Mouse (Mus musculus): ENCODE results near the gene Cenpc1. TPM values are rescaled to one million over a fixed set of nuclear protein-coding genes. Genes with fewer than 3 reads are reported as not detected.

Cenpc1 gene
- polyA plus RNA-seq, 1 experiment = 3.8 TPM

GRCm38 (mm10) chr5:86029820-86030219, 35.6 kb downstream of the Cenpc1 start:
- Histone ChIP-seq H3K36me3 (ENCODE audit: control insufficient read depth, insufficient read depth) (peaks cover 35% of the 10 kb centered on the region), H3ac (ENCODE audit: control insufficient read depth, insufficient read length) (no peak overlapping the region), H3K79me2 (ENCODE audit: control insufficient read depth, insufficient read depth) (no peaks in the 10 kb centered on the region), H3K4me2 (ENCODE audit: low read depth) (no peak overlapping the region), H3K27me3 (ENCODE audit: control insufficient read depth, insufficient read depth, insufficient read length) (no peaks in the 10 kb centered on the region), H3K4me3 (no peak overlapping the region)
- TF ChIP-seq MYOG (IDR thresholded peaks at IDR 0.05; ENCODE audit: control insufficient read depth in 1 of 3, insufficient read depth in 1 of 3, insufficient read length in 2 of 3, low read depth in 2 of 3) (no peak), POLR2A (IDR thresholded peaks at IDR 0.05; ENCODE audit: insufficient read length, low read depth) (no peak), TCF3 (IDR thresholded peaks at IDR 0.05; ENCODE audit: insufficient read length, low read depth) (no peak), CEBPB (IDR thresholded peaks at IDR 0.05; ENCODE audit: insufficient read depth, poor library complexity, severe bottlenecking) (no peak), MAX (IDR thresholded peaks at IDR 0.05; ENCODE audit: low read depth) (no peak), SRF (IDR thresholded peaks at IDR 0.05; ENCODE audit: control insufficient read depth, insufficient read length, low read depth) (no peak), MYOD1 (IDR thresholded peaks at IDR 0.05; ENCODE audit: control insufficient read depth in 1 of 3, insufficient read length in 2 of 3, low read depth in 2 of 3) (no peak), POLR2AphosphoS2 (IDR thresholded peaks at IDR 0.05; ENCODE audit: insufficient read length, low read depth) (no peak), REST (IDR thresholded peaks at IDR 0.05; ENCODE audit: insufficient read depth, insufficient read length) (no peak)

GRCm38 (mm10) chr5:85996545-85997510, 68.6 kb downstream of the Cenpc1 start:
- no peak for TF ChIP-seq MAX (IDR thresholded peaks at IDR 0.05; ENCODE audit: low read depth)
- no peak for TF ChIP-seq SRF (IDR thresholded peaks at IDR 0.05; ENCODE audit: control insufficient read depth, insufficient read length, low read depth)
- no peak for TF ChIP-seq TCF12 (IDR thresholded peaks at IDR 0.05; ENCODE audit: insufficient read depth, poor library complexity, severe bottlenecking)
- TF ChIP-seq MYOD1 (IDR thresholded peaks at IDR 0.05; ENCODE audit: control insufficient read depth in 1 of 3, insufficient read length in 2 of 3, low read depth in 2 of 3) = no peak
- TF ChIP-seq POLR2A (IDR thresholded peaks at IDR 0.05; ENCODE audit: insufficient read length, low read depth) = no peak
- TF ChIP-seq E2F4 (IDR thresholded peaks at IDR 0.05; ENCODE audit: insufficient read depth) = no peak
- no peak for TF ChIP-seq USF1 (IDR thresholded peaks at IDR 0.05; ENCODE audit: low read depth)
- no peaks in the 10 kb centered on the region for H3K36me3 ChIP-seq (ENCODE audit: control insufficient read depth, insufficient read depth)
- H3K4me3 ChIP-seq = no peak overlapping the region
- no peak overlapping the region for H3K4me2 ChIP-seq (ENCODE audit: low read depth)
- no peaks in the 10 kb centered on the region for H3K27me3 ChIP-seq (ENCODE audit: control insufficient read depth, insufficient read depth, insufficient read length)
- no peaks in the 10 kb centered on the region for H3K79me2 ChIP-seq (ENCODE audit: control insufficient read depth, insufficient read depth)
- H3ac ChIP-seq (ENCODE audit: control insufficient read depth, insufficient read length) = no peak overlapping the region

GRCm38 (mm10) chr5:85994551-85994950, 70.8 kb downstream of the Cenpc1 start:
- no peak for TF ChIP-seq MYOG (IDR thresholded peaks at IDR 0.05; ENCODE audit: control insufficient read depth in 1 of 3, insufficient read depth in 1 of 3, insufficient read length in 2 of 3, low read depth in 2 of 3)
- TF ChIP-seq TCF3 (IDR thresholded peaks at IDR 0.05; ENCODE audit: insufficient read length, low read depth) = no peak
- TF ChIP-seq E2F4 (IDR thresholded peaks at IDR 0.05; ENCODE audit: insufficient read depth) = no peak
- no peak for TF ChIP-seq USF1 (IDR thresholded peaks at IDR 0.05; ENCODE audit: low read depth)
- no peak for TF ChIP-seq CEBPB (IDR thresholded peaks at IDR 0.05; ENCODE audit: insufficient read depth, poor library complexity, severe bottlenecking)
- no peaks in the 10 kb centered on the region for H3K79me2 ChIP-seq (ENCODE audit: control insufficient read depth, insufficient read depth)
- H3K4me2 ChIP-seq (ENCODE audit: low read depth) = no peak overlapping the region
- no peak overlapping the region for H3K4me3 ChIP-seq
- H3K27me3 ChIP-seq (ENCODE audit: control insufficient read depth, insufficient read depth, insufficient read length) = no peaks in the 10 kb centered on the region
- no peak overlapping the region for H3ac ChIP-seq (ENCODE audit: control insufficient read depth, insufficient read length)
- H3K36me3 ChIP-seq (ENCODE audit: control insufficient read depth, insufficient read depth) = no peaks in the 10 kb centered on the region

GRCm38 (mm10) chr5:85992805-85993721, 72.3 kb downstream of the Cenpc1 start:
- Histone ChIP-seq H3K36me3 (ENCODE audit: control insufficient read depth, insufficient read depth) (no peaks in the 10 kb centered on the region), H3ac (ENCODE audit: control insufficient read depth, insufficient read length) (no peak overlapping the region), H3K27me3 (ENCODE audit: control insufficient read depth, insufficient read depth, insufficient read length) (no peaks in the 10 kb centered on the region), H3K79me2 (ENCODE audit: control insufficient read depth, insufficient read depth) (no peaks in the 10 kb centered on the region), H3K4me3 (no peak overlapping the region), H3K4me2 (ENCODE audit: low read depth) (no peak overlapping the region)
- no peak for TF ChIP-seq CEBPB (IDR thresholded peaks at IDR 0.05; ENCODE audit: insufficient read depth, poor library complexity, severe bottlenecking)
- no peak for TF ChIP-seq POLR2A (IDR thresholded peaks at IDR 0.05; ENCODE audit: insufficient read length, low read depth)
- TF ChIP-seq MYOD1 (IDR thresholded peaks at IDR 0.05; ENCODE audit: control insufficient read depth in 1 of 3, insufficient read length in 2 of 3, low read depth in 2 of 3) = no peak
- no peak for TF ChIP-seq MAX (IDR thresholded peaks at IDR 0.05; ENCODE audit: low read depth)
- no peak for TF ChIP-seq MYOG (IDR thresholded peaks at IDR 0.05; ENCODE audit: control insufficient read depth in 1 of 3, insufficient read depth in 1 of 3, insufficient read length in 2 of 3, low read depth in 2 of 3)
- TF ChIP-seq TCF12 (IDR thresholded peaks at IDR 0.05; ENCODE audit: insufficient read depth, poor library complexity, severe bottlenecking) = no peak
- no peak for TF ChIP-seq USF1 (IDR thresholded peaks at IDR 0.05; ENCODE audit: low read depth)
- TF ChIP-seq E2F4 (IDR thresholded peaks at IDR 0.05; ENCODE audit: insufficient read depth) = no peak
- TF ChIP-seq TCF3 (IDR thresholded peaks at IDR 0.05; ENCODE audit: insufficient read length, low read depth) = no peak
- no peak for TF ChIP-seq POLR2AphosphoS2 (IDR thresholded peaks at IDR 0.05; ENCODE audit: insufficient read length, low read depth)
- TF ChIP-seq SRF (IDR thresholded peaks at IDR 0.05; ENCODE audit: control insufficient read depth, insufficient read length, low read depth) = no peak
- no peak for TF ChIP-seq REST (IDR thresholded peaks at IDR 0.05; ENCODE audit: insufficient read depth, insufficient read length)

Data from myocyte (in vitro differentiated cells).